Mouse (Mus musculus): ENCODE data around the gene Vps26a. TPM values are rescaled to one million over a fixed set of nuclear protein-coding genes. Genes with fewer than 3 reads are reported as not detected.
"Not testable (repeated sequence)": the region's sequence is repeated elsewhere in the genome, so short reads cannot be mapped to it uniquely, and the experiment has no call there.

The Vps26a gene
- total RNA-seq, 2 experiments from 2014 or later: 30.0 to 34.9 TPM

- no peak for ATAC-seq (replicated peaks; ENCODE audit: low FRiP score, poor library complexity, severe bottlenecking)
Measured at GRCm38 (mm10) chr10:62503353-62503752, 16.7 kb upstream of the Vps26a start.

- ATAC-seq (replicated peaks; ENCODE audit: low FRiP score, poor library complexity, severe bottlenecking): no peak
Measured at GRCm38 (mm10) chr10:62501951-62502350, 15.3 kb upstream of the Vps26a start.

- ATAC-seq (replicated peaks; ENCODE audit: low FRiP score, poor library complexity, severe bottlenecking): no peak; the same call in 1 of the 2 replicates
Measured at GRCm38 (mm10) chr10:62500916-62501615, 14.5 kb upstream of the Vps26a start.

GRCm38 (mm10) chr10:62500088-62500915 lies 13.7 kb upstream of the Vps26a start:
- peak; percentile 81 for ATAC-seq (replicated peaks; ENCODE audit: low FRiP score, poor library complexity, severe bottlenecking)

GRCm38 (mm10) chr10:62491681-62492080 lies 5.1 kb upstream of the Vps26a start:
- ATAC-seq (replicated peaks; ENCODE audit: low FRiP score, poor library complexity, severe bottlenecking): not testable (repeated sequence)

- ATAC-seq (replicated peaks; ENCODE audit: low FRiP score, poor library complexity, severe bottlenecking): no peak
Measured at GRCm38 (mm10) chr10:62488266-62488665, 1.7 kb upstream of the Vps26a start.

- peak; percentile 53 for ATAC-seq (replicated peaks; ENCODE audit: low FRiP score, poor library complexity, severe bottlenecking)
Measured at GRCm38 (mm10) chr10:62485878-62486582, 575 bp downstream of the Vps26a start.

GRCm38 (mm10) chr10:62481108-62481852 lies 5.3 kb downstream of the Vps26a start:
- ATAC-seq (replicated peaks; ENCODE audit: low FRiP score, poor library complexity, severe bottlenecking): no peak

- no peak for ATAC-seq (replicated peaks; ENCODE audit: low FRiP score, poor library complexity, severe bottlenecking)
Measured at GRCm38 (mm10) chr10:62476980-62477379, 9.6 kb downstream of the Vps26a start.

GRCm38 (mm10) chr10:62474944-62475343 lies 11.7 kb downstream of the Vps26a start:
- no peak for ATAC-seq (replicated peaks; ENCODE audit: low FRiP score, poor library complexity, severe bottlenecking)

- ATAC-seq (replicated peaks; ENCODE audit: low FRiP score, poor library complexity, severe bottlenecking): no peak
Measured at GRCm38 (mm10) chr10:62471105-62471504, 15.5 kb downstream of the Vps26a start.

GRCm38 (mm10) chr10:62469736-62470135 lies 16.9 kb downstream of the Vps26a start:
- ATAC-seq (replicated peaks; ENCODE audit: low FRiP score, poor library complexity, severe bottlenecking): no peak

GRCm38 (mm10) chr10:62461321-62461720 lies 25.3 kb downstream of the Vps26a start:
- ATAC-seq (replicated peaks; ENCODE audit: low FRiP score, poor library complexity, severe bottlenecking): no peak

GRCm38 (mm10) chr10:62452001-62452400 lies 34.6 kb downstream of the Vps26a start:
- ATAC-seq (replicated peaks; ENCODE audit: low FRiP score, poor library complexity, severe bottlenecking): not testable (repeated sequence)

- no peak for ATAC-seq (replicated peaks; ENCODE audit: low FRiP score, poor library complexity, severe bottlenecking)
Measured at GRCm38 (mm10) chr10:62450280-62450640, 36.3 kb downstream of the Vps26a start.

GRCm38 (mm10) chr10:62449364-62450279 lies 37.0 kb downstream of the Vps26a start, which contains the start of the genes 4930507D05Rik and Supv3l1:
TSS of gene 4930507D05Rik (plus strand) at chr10:62449489.
TSS of gene Supv3l1 (minus strand) at chr10:62449738.
- peak; percentile 87 for ATAC-seq (replicated peaks; ENCODE audit: low FRiP score, poor library complexity, severe bottlenecking)

- ATAC-seq (replicated peaks; ENCODE audit: low FRiP score, poor library complexity, severe bottlenecking): no peak
Measured at GRCm38 (mm10) chr10:62430427-62430826, 56.2 kb downstream of the Vps26a start.

- no peak for ATAC-seq (replicated peaks; ENCODE audit: low FRiP score, poor library complexity, severe bottlenecking)
Measured at GRCm38 (mm10) chr10:62425081-62425871, 61.3 kb downstream of the Vps26a start.

All from erythroblast, adult 5-6 weeks (primary cell).